9 mouse cellular contexts compared by ENCODE assay signal in genomic region chr13:41355552-41355951, GRCm38 (mm10).
DNase-seq lines count a peak whose midpoint lies in the region; ATAC-seq and TF ChIP-seq lines count a peak whose summit lies in the region.
"Had no signal": no experiment of that assay in that cellular context is flagged by ENCODE, and none has a peak within 500 bp of the region (broad histone marks: within the 10 kb centered on the region; RNA-seq: fewer than 3 reads in every experiment).

No protein-coding gene starts in this region.

- H3K27ac ChIP-seq in heart, embryonic 16.5 days (ENCODE audit: low read length): no peak overlapping the region
- no peak overlapping the region for H3K27ac ChIP-seq in forebrain, postnatal 0 days (ENCODE audit: low read depth, low read length)
- H3K27ac ChIP-seq in neural tube, embryonic 13.5 days (replicated peaks): no peak overlapping the region

- no peak for ATAC-seq in heart, embryonic 16.5 days (replicated peaks; ENCODE audit: extremely low read depth, insufficient read depth, low FRiP score)
- ATAC-seq in forebrain, postnatal 0 days: no peak
- ATAC-seq in neural tube, embryonic 13.5 days (ENCODE audit: low read depth): no peak

- peak overlapping the region; percentile 15 for H3K4me3 ChIP-seq in heart, embryonic 16.5 days (ENCODE audit: low read length)
- no peak overlapping the region for H3K4me3 ChIP-seq in forebrain, postnatal 0 days (ENCODE audit: low read depth, low read length)
- H3K4me3 ChIP-seq in neural tube, embryonic 13.5 days: peak overlapping the region; percentile 10; the same call in 1 of the 2 replicates

- intact Hi-C loops in heart, postnatal 36 days (cut with DNase I): no loop called here

- H3K9me3 ChIP-seq in heart, embryonic 16.5 days (replicated peaks; ENCODE audit: control insufficient read depth, low read length): no peaks in the 10 kb centered on the region
- no peaks in the 10 kb centered on the region for H3K9me3 ChIP-seq in forebrain, postnatal 0 days (ENCODE audit: low read length)
- no peaks in the 10 kb centered on the region for H3K9me3 ChIP-seq in neural tube, embryonic 13.5 days

- peak overlapping the region; percentile 49 for H3K4me2 ChIP-seq in heart, embryonic 16.5 days (ENCODE audit: low read depth, low read length)
- H3K4me2 ChIP-seq in forebrain, postnatal 0 days (ENCODE audit: low read depth): peak overlapping the region; percentile 26
- H3K4me2 ChIP-seq in neural tube, embryonic 13.5 days: peak overlapping the region; percentile 85

- H3K9ac ChIP-seq in heart, embryonic 16.5 days (ENCODE audit: low read length): no peak overlapping the region
- H3K9ac ChIP-seq in forebrain, postnatal 0 days: no peak overlapping the region
- no peak overlapping the region for H3K9ac ChIP-seq in neural tube, embryonic 13.5 days

- no peaks in the 10 kb centered on the region for H3K36me3 ChIP-seq in heart, embryonic 16.5 days (ENCODE audit: control insufficient read depth, insufficient read depth)
- H3K36me3 ChIP-seq in forebrain, postnatal 0 days (ENCODE audit: insufficient read depth): no peaks in the 10 kb centered on the region
- no peaks in the 10 kb centered on the region for H3K36me3 ChIP-seq in neural tube, embryonic 13.5 days

- TF ChIP-seq CTCF in forebrain, postnatal 0 days (IDR thresholded peaks at IDR 0.05; ENCODE audit: low read depth): no peak

- H3K27me3 ChIP-seq in heart, embryonic 16.5 days (ENCODE audit: control insufficient read depth, insufficient read depth, low read length): no peaks in the 10 kb centered on the region
- H3K27me3 ChIP-seq in forebrain, postnatal 0 days (ENCODE audit: insufficient read depth, low read length): no peaks in the 10 kb centered on the region
- no peaks in the 10 kb centered on the region for H3K27me3 ChIP-seq in neural tube, embryonic 13.5 days

- WGBS in heart, embryonic 16.5 days: 17% methylated on average over 2 of the region's 2 CpGs
- 26% methylated on average over 2 of the region's 2 CpGs for WGBS in forebrain, postnatal 0 days
- WGBS in neural tube, embryonic 13.5 days: 15% methylated on average over 2 of the region's 2 CpGs

- peaks cover 49% of the 10 kb centered on the region for H3K4me1 ChIP-seq in heart, embryonic 16.5 days (ENCODE audit: control insufficient read depth, insufficient read depth, low read length)
- H3K4me1 ChIP-seq in forebrain, postnatal 0 days (ENCODE audit: insufficient read depth): peaks cover 36% of the 10 kb centered on the region
- peaks cover 76% of the 10 kb centered on the region for H3K4me1 ChIP-seq in neural tube, embryonic 13.5 days (replicated peaks)

- DNase-seq in heart, postnatal 36 days: no peak
- DNase-seq in forebrain, postnatal 0 days: no peak
- DNase-seq in kidney, postnatal 10 days: peak; percentile 74
- no peak for DNase-seq in ovary, postnatal 10 days (ENCODE audit: low spot score)
- DNase-seq in spleen, adult 18-20 months: no peak
- no peak for DNase-seq in right cerebral cortex, postnatal 25 days
- DNase-seq: layer of hippocampus, postnatal 36 days had no signal

Comparison
In these comparisons a context has a peak if more than half of its experiments do, and no peak if none do; other contexts are left out.
1. H3K4me2 ChIP-seq: peak in every context shown above with its lines; median percentile 85 in neural tube, embryonic 13.5 days; 49 in heart, embryonic 16.5 days; 26 in forebrain, postnatal 0 days.